Mouse (Mus musculus) lung, postnatal 4 days (tissue): ENCODE results near the gene Acoxl.
A peak's percentile ranks its signal among the peaks of the same experiment; 100 is the strongest.
"Not testable (repeated sequence)": the region's sequence is repeated elsewhere in the genome, so short reads cannot be mapped to it uniquely, and the experiment has no call there.

Experiments
- DNase-seq, 2 experiments: peaks; one replicate each; pipeline ENCODE4 v3.0.0; 2021

The Acoxl gene

DNA sequence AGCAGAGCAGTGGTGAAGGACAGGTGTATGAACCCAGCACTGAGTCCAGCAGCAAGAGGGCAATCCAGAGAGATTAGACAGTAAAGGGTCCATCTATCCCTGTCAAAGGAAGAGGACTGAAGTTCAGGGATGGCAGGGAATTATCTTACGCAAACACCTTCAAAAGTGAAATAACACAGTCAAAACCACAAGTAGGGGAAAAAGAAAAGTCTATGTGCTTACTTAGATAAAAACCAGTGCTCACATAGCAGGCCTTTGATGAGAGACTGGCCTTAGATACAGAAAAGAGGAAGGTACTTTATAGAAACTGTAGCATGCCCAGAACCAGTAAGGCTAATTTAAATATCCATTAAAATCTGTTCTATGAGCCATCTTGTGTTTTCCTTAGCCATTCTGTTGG is 246.8 kb downstream of the Acoxl start:
- no peak for DNase-seq

DNA sequence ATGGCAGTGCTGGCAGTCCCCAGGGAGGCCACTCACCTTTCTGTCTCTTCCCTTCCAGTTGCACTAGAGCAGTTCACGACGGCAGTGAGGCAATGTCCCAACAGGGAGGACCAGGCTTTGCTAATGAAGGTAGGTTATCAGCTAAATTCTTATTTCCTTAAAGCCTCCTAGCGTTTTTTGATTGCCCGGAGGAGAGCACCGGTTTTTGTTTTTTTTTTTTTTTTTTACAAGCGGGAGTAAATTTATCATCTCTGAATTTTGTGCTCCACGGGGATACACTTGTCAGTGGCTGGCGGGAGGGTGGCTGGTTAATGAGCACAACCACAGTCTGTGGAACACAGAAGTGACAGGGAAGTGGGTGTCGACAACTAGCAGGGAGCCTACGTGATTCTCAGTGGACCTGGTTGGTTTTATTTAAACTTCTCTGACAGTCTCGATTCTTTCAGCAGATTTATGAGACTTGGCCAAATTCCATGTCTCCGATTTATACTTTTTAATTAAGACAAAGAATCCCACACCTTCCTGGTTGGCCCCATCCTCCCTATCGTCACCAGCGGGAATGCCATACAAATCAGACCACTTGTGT is 247.7 kb downstream of the Acoxl start:
- DNase-seq, result no peak

DNA sequence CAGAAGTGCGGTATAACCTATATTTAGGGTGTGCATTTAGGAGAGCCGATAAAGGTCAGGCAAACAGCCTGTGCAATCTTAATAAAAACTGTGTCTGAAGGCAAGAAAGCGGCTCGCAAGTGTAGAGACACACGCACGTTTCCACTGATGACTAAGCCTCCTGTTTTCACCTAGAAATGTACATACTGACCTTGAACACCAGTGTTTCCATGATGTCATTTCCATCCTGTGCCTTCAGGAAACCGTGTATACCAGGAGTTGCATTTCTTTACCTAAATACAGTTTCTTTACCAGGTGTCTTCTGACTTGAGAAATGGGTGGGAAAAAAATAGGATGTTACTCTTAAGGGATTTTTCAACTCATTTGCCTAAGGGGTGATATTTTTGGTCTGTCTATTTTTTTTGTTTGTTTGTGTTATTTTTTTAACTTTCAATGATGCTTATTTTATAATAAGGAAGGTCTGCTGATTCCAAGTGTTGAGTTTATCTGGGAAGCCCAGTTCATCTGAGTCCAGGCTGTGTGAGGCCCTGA is 248.4 kb downstream of the Acoxl start:
- DNase-seq, result no peak

DNA sequence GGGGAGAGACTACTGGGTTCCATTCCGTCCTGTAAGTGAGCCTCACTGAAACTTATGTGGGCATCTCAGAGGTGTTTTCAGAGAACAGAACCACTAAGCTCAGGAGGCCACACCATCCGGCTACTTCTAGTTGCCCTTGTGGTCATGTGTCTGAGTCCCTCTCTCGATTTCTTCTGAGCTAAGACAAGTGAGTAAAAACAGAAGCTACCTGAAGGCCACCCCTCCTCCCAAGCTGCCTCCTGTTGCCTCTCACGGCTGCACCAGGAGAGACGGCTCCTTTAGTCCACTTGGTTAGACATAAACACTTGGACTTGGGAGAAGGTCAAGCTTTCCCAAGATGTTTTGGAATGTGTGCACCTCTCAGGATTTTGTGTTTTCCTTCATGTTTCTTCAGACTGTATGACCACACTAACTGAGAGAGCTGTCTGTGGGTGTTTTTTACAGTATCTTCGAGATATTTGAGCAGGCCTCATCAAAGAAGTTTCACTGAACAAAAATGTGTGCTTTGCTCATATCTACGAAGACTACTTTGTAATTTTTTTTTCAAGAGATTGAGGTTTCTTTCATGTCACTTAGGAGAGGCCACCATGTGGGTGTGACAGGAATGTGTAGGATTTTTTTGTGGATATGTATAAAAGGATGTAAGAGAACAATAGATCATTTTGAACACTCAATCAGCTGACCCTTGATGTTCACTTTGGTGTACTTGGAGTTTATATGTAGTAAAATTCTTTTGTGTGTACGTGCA is 249.3 kb downstream of the Acoxl start:
- DNase-seq, result no peak

DNA sequence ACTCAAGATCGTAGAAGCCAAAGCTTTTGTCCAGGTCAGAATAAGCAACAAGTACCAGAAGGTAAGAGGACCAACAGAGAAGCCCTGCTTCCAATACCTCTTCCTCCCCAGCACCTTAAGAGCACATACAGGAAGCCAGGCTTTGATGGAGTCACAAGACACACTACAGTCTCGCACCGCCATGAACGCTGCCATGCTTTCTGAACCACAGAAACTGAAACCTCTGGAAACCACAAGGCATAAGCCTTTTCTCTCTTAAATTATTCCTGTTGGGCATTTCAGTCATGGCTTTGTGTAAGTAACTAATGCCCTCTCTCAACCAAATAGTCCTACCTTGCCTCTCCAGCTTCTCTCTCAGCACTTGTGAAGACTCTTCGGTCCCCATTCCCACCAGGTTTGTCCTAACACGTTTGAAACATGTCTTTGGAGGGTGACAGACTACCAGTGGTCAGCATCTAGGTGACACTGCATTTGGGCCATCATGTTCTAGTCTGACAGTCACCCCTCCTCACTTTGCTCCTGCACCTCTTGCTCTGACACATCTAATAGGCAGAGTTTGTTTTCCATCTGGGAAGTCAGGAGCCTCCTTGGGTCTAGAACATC is 251.7 kb downstream of the Acoxl start:
- DNase-seq, result no peak

DNA sequence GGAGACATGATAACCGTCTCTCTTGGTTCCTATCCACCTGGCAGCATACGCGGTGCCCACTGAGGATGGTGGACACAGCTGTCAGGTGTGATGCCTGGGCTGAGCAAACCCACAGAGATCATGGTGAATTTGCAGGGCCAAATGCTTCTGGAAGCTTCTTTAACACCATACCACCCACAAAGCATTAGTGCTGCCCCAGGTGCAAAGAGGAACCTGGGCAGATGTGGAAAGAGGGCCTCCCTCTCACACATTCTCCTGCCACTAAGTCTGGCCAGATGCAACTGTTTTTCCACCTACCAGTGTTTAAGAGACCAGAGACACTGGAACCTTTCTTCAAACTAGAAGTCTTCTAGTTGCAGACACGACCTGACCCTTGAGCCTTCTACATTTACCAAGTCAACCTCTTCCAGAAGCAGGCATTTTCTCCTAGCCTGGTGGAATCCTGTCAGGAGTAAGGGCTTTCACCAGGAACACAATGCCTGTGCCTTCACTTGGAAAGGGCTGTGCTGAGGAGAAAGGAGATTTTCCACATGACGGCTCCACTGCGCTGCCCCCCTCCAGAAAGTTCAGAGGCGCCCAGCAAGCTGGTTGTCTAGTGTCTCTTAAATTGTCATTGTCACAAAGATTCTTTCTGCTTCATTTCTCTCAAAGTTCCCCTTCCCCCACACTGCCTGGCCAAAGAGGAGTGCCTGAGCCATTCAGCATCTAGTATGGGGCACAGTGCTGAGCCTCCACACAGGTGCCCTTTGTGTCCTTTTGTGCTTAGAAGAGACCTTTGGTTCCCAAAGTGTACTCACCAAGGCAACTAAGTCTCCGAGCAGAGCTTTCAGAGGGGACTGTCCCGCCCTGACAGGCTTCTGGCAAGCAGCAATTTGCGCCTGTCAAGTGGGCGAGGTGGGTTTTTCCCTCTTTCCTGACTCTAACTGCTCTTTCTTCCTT is 253.0 kb downstream of the Acoxl start:
- DNase-seq, result no peak

DNA sequence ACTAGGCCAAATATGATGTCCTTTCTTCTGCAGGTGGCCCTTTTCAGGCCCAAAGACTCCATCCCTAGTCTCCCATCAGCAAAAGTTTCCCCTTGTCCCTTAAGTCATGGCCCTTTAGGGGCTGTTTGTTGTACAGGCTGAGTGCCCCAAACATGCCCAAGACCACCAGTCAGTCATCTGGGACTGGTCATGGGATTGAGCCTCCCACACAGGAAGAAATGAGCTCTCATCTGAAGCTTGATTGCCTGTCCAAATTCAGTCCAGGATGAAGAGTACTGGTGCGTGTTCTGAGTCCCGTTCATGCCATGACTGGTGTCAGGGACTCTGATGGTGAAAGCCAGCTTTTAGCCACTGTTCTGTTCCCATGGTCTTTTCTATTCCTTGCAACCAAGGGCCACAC is 253.8 kb downstream of the Acoxl start:
- DNase-seq, result no peak

DNA sequence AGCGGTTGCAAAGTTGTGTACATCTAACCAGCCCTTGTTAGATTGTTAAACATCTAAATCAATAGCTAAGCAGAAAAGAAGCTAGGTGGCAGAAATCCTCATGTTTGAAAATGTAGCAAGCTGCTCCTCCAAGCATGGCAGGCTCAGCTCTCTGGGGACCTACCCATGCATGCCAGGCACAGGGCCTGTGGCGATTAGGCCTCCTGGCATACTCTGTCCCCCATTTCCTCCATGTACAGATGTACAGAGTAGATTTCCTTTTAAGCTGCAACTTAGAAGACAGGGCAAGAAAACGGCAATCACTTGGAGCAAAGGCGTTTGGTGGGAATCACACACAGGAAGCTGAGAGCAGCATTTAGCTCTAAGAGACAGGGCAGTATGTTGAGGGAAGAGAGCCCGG is 255.5 kb downstream of the Acoxl start:
- no peak for DNase-seq

DNA sequence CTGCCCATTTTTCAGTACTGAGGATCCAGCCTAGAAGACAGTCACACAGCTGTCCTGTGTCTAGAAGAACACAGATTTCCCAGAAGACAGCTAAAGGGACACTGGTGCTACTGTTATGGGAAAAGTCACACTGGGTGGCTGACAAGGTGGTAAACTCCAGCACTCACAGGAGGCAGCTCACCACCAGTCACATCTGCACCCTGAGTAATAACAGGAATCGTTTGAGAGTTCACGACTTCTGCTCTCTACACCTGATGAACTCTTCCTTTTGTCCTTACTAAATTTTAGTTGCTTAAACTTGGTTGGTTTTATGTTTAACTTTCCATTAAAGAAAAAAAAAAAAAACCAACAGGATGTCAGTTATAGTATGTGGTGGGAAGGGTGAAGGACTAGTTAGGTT is 255.9 kb downstream of the Acoxl start:
- no peak for DNase-seq

DNA sequence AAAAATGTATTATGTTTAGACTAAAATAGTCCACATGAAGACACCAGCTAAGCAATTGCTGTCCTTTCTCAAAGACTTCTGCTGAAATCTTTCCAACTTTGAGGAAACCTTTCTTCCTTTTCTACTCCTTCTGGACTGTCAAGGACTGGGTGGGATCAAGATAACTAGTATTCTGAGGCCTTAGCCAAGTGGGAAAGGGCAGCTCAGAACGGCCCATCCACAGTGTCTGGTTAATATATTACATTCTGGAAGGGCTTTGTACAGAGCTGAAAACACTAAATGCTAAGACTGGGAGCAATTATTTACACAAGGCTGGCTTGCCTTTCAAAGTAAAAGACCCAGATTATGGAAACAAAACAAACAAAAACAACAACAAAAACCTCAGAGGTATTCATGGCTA is 256.6 kb downstream of the Acoxl start:
- no peak for DNase-seq

DNA sequence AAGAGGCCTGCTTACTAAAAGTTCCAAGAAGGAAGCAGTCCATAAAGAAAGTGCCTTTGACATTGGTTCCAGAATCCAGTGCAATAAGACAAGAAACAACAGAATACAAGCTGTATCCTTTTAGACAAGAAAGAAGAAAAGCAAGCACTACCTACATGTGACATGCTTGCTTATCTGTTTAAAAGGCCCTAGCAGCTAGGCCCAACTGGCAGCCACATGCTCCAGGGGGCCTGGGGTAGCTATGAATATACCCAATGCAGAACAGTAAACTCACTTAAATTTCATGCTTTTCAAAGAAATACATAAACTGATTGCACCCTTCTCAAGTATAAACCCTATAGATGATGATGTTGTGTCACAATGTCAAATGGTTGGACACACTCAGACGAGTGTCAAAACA is 257.4 kb downstream of the Acoxl start:
- no peak for DNase-seq

DNA sequence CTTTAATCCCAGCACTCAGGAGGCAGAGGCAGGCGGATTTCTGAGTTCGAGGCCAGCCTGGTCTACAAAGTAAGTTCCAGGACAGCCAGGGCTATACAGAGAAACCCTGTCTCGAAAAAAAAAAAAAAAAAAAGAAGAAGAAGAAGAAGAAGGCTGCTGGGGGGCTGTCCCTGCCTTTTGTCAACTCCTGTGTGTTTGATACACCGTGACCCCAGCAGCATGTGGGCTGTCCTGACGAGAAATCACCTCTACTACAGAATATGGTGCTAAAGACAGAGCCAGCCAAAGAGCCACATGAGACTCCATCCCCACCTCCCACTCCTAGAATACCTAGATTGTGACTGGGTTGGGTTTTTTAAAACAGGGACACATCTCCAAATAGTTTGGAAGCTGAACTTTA is 259.4 kb downstream of the Acoxl start:
- DNase-seq, result not testable (repeated sequence)

DNA sequence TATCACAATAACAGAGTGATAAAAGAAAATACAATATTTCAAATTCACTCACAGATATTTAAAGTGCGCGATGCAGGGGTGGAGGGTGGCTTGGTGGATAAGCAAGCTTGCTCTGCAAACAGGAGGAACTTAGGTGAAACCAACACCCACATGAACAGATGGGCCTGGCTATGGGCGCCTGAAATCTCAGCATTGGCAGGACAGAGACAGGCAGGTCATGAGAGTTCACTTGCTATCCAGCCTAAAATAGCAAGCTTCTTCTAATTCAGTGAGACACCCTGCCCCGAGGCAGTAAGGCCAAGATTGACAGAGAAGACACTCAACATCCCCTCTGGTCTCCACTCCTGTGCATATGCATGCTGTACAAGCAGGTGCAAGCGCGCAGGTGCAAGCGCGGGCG is 263.4 kb downstream of the Acoxl start:
- no peak for DNase-seq

DNA sequence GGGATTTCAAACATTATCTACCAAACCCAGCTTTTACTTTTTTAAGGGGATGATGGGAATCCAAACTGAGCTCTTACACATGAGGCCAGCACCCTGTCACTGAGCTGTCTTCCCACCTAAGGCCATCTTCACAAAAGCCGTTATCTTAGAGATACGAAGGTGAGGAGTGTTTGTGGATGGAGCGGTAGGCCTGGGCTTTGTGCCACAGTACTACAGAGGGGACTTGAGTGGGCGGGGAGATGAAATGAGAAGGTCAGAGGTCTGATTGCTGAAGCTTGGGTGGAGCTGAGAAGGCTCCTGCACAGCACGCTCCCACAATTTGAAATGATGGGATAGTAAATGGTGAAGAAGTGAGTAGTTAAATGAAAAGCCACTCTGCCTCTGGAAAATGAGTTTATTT is 266.1 kb downstream of the Acoxl start:
- no peak for DNase-seq

DNA sequence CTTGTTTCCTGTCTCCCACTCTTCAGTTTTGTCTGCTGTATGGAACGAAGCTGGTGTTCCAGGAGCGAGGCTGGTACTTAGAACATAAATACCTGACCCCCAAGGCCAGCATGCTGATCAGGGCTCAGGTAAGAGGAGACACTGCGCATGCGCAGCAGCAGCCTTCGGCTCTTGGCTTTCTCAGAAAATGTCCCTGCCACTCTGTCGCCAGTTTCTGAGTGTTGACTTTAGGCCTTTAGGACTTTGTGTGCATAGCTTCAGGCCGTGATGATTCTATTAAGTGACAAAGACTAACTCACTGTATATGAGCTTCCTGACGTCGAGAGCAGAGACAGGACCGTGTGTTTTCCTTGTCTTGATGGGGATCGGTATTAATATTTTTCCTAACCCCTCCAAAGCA is 267.0 kb downstream of the Acoxl start:
- no peak for DNase-seq

DNA sequence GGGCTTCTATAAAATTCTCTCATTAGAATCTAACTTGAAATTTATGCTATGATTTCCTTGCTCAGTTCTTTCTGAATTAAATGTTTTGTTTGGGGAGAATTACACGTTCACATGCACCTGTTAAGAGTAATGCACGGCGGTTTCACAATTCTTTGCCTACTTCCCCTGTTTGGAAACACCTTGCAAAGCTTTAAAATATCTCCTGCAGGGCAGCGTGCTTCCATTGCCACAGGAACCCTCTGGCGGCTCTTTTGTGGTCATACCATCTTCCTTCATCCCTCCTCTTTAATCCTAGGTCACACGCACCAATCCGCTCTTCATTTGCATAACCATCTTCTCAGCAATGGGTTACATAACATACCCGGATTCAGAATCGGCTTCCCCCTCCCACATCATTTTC is 272.9 kb downstream of the Acoxl start:
- DNase-seq, result no peak

DNA sequence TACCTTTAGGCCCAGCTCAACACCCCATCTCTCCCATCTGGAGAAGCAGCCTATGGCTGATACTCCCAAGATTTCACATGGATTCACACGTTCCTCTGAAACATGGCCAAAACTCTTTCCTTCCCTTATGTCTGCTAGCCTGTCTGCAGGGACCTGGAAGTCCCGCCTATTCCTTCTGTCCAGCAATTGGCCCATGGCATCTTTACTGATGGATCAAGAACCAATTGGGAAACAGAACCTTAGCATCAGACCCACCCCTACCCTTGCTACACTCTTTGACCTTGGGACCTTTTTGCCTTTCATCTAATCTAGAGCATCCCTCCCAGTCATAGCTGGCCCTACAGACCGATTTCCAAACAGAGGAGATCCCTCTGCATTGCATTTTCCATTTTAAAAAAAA is 275.9 kb downstream of the Acoxl start:
- DNase-seq, result no peak

DNA sequence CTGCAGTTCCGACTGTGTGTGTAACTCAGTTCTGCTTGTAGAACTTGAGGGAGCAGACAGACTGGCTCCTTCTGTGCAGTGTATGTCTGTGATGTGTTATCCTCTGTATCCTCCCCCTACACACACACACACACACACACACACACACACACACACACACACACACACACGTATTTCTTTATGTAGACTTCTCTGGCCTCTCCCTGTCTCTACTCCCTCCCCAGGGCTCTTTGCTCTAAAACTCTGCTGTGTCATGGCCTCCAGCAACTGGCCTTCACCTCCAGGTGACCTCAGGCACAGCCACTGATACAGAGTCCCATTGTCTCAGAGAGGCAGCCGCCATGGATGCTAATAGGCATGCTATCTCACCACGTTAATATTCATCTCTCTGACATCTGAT is 276.9 kb downstream of the Acoxl start:
- DNase-seq, result no peak

DNA sequence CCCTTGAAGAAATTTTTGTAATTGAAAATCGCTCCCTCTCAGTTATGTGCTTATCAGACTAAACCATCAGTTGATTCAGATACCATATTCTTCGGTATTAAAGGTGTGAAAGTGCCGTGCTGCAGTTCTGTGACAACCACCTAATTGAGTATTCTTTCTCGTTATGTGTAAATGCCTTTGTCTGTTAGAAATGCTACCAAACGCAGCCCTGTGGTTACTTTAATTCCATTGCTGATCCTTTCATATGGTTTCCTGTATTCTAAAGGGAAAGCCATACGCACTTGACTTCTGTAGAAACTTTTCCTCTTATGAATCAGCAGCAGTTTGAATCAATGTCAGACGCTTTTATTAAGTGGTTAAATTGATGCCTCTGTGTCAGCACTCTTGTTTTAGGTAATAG is 278.9 kb downstream of the Acoxl start:
- no peak for DNase-seq

DNA sequence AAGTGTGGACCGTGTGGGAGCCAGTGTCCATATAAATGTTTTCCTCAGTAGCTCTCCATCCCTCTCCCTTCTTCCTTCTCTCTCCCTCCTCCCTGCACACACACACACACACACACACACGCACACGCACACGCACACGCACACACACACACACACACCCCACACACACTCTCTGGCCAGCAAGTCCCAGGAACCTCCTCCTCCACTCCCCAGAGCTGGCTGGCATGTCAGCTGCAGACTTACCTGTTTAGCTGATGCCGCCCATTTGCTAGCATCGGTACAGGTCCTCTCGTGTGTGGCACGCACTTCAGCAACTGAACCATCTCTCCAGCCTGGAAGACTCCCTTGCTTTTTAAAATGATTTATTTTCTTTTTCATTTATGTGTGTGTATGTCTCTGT is 280.3 kb downstream of the Acoxl start:
- no peak for DNase-seq

DNA sequence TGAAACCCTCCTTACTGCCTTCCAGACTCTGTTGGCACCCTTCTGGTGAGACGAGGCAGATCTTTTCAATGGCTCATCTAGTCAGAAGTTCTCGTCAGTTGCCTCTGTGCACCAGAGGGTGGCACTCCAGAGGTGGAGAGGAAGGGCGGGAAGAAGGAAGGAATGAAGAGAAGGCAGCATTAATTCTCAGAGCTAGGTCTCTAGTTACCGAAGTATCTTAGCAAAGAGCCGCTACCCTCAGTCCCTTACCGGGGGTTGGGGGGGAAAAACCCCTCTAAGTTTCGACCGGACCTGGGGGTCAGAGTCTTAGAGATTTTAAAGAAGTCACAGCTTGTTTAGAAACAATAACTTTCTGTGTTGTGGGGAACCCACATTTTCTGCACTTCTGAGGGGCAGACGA is 283.8 kb downstream of the Acoxl start:
- peak; percentile 59 to 78 for DNase-seq

DNA sequence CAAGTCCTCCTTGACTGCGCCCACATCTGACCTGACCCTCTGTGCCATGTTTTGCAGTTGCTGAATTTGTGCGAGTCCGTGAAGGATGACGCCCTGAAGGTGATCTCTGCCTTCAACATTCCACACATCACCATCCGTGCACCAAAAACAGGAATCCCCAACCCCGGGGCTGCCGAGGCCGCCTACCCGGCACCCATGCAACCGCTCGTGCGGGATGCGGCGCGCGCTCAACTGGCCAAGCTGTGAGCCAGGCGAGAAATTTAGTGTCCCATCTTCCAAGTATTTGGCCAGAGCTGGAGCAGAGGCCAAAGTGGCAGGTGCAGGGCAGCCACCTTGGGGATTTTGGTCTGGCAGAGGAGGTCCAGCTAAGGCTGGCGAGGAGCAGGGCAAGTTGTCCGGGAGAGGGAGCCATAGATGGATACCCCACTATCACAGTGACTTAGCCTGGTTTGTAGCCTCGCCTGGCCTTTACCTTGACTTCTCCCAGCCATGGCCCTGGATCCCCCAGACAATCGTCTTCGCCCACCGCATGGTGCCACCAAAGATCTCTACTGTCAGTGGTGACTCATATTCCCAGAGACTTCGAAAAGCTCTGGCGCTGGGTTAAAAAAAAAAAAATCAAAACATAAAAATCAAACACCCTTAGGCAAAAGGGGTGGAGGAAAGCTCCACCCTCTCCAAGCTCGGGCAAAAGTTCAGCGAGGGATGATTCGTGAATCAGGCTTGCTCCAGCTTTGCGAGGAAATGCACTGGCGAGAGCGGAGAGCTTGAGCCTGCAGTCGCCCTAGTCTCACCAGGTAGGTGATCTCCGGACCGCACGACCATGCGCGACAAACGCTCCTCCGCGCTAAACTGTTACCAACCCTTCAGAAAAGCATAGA is 284.5 kb downstream of the Acoxl start:
- peak; percentile 31 to 53 for DNase-seq
